Mouse (Mus musculus) liver, adult (tissue): Measurements from ENCODE around the gene Gpam.

Experiments
- GATA4 ChIP-seq: IDR thresholded peaks from 2 replicates; pipeline ENCODE4 v1.6.1; 2014; ENCODE audit warnings: mild to moderate bottlenecking, low read length; ENCODE audit not compliant: insufficient replicate concordance

Gpam gene

DNA sequence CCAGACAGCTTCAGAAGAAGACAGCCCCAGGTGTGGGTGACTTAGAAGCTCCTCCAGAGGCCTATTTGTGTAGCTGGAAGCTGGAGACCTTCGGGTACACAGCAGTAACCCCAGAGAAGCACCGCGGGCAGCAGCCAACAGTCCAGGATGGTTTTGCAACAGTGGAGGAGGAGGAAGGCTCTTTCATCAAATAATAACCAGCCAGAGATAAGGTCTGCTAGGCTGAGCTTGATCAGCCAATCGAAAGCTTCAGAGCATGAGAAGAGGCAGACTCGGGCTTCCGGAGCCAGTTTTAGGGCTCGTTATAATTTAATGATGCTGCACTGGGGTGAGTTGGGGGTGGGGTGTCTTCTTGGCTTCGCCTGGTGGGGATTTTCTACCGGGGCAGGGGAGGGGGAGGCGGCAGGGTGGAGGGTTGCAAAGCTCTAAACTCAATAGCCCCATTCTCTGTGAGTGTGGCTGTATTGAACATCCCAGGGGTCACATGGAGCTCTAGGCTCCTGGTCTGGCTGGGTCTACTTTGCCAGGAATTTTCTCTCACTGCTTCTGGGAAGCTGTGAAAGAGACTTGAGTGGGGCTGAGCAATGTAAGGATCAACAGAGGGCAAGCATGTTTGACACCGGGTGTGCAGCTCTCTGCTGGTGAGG is at the start of gene Gpam:
Gene Gpam, minus strand, starts transcription at position 167 of the 647 bp plus-strand sequence.
- TF ChIP-seq GATA4 = peak; percentile 95

- TF ChIP-seq GATA4 = no peak
These were observed 44.5 kb upstream of the Gpam start for GRCm38 (mm10) chr19:55171585-55171984.

GRCm38 (mm10) chr19:55170399-55170798 is 43.4 kb upstream of the Gpam start:
- TF ChIP-seq GATA4 = peak; percentile 75; the same call in 1 of the 2 replicates

DNA sequence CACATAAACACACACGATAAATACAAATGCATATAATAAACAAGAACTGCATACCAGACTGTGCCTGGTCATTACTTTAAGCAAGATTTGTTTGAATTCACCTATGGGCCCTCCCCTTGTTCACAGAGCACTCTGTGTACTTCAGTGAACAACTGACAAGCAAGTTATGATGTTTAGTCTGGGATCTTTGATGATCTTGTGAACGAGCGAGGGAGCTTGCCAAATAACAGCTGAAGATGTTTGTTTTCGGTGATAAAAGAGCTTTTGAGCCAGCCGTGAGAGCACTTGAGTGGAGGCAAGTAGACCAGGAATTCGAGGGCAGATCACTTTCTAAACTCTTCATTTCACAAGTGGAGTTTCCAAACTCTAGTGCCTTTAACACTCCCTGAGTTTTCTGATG is 41.3 kb upstream of the Gpam start:
- no peak for TF ChIP-seq GATA4

DNA sequence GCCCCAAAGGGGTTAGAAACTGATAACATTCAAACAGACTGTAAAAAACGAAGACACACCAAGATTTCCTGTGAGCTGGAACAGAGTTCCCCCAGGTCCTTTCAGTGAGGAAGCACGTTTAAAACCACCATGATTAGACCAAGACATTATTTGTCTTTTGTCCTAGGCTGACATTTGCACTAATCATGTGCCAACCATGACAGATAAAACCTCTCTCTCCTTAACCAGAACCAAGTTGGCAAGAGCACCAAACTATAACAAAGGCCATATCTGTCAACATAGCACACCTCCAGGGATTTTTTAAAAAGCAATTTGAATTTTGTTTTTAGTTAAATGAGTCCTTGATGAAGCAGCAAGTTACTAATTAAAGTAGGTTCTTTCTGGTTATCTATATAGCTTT is 40.7 kb upstream of the Gpam start:
- TF ChIP-seq GATA4 = no peak

DNA sequence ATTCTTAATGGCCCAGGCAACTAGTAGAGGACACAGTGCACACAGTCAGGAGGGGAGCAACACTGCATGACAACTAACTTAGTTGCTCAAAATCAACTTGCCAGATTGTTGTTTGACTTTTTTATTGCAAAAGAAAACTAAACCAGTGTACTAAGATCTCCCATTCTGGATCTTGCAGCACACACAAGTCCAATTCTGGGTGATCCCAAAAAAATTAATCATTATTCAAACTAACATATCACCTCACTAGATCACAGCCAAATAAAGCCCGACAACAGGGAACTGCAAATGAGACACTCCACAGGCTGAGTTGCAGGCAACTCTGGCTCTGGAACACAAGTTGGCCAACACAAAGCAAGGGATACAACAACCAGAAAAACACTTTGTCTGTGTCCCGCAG is 39.7 kb upstream of the Gpam start:
- TF ChIP-seq GATA4 = no peak; the same call in 1 of the 2 replicates

GRCm38 (mm10) chr19:55165954-55166353 is 38.9 kb upstream of the Gpam start:
- TF ChIP-seq GATA4 = no peak

DNA sequence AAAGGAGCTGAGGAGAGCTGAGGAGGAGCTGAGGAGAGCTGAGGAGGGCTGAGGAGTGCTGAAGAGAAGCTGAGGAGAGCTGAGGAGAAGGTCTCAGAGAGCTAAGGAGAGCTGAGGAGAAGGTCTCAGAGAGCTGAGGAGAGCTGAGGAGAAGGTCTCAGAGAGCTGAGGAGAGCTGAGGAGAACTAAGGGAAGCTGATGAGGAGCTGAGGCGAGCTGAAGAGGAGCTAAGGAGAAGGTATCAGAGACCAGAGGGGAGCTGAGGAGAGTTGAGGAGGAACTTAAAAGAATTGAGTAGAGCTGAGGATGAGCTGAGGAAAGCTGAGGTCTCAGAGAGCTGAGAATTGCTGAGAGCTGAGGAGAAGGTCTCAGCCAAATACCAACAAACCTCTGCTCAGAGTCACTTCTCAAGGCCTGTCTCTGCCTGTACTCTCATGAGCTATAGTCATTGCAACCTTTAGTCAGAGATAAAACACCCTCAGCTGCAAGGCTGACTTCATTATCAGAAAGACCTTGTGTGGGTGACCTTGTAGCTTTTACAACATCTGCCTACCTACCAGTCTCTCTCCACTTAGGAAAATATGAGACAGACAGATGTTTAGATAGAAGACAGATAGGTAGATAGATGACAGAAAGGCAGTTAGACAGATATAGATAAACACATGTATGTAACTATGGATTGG is 38.3 kb upstream of the Gpam start:
- TF ChIP-seq GATA4 = no peak

DNA sequence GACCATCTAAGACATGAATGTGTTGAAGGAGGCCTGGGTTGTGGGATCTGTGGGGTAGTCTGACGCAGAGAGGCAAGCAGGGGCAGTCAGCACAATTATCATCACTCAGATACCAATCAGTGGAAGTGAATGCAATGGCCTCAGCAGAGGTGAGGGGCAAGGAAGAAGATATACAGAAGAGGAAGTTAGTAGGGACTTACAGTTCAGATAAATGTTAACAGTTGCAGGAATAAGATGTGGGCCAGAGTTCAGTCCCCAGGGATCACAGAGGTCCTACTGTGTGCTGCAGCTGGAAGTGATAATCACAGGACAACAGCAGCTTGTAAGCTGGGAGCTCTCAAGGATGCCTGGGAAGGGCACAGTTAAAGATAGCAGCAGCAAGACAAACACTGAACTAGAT is 37.1 kb upstream of the Gpam start:
- TF ChIP-seq GATA4 = no peak

DNA sequence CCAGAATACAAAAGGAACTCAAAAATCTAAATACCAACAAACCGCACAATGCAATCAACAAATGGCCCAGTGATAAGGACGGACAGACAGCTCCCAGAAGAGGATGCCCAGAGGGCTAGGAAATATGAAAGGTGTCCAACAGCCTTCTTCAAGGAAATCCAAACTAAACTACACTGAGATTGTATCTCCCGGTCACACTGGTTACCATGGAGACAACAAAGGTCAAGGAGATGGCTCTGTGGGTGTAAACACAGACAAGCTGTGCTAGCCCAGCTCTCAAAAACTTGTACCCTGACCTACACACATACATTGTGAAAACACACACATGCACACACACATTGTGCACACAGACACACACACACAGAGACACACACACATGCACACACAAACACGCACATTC is 35.2 kb upstream of the Gpam start:
- no peak for TF ChIP-seq GATA4

GRCm38 (mm10) chr19:55159826-55160225 is 32.8 kb upstream of the Gpam start:
- no peak for TF ChIP-seq GATA4

DNA sequence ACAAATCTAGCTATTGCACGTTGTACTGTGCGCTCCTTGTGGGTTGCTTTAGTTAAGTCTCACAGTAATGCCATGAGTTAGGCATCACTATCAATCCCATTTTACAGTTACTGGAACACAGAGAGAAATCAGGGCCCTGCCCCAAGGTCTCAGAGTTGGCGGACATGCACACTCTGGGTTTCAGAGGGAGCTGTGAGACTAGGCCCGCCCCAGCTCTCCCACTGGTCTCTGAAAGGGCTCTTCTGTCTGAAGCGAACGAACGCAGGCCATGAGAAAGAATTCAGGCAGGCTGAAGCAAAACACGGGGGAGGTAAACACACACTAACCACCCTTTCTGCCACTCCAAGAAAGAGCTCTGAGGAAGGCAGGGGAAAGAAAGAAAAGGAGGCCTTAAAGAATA is 31.6 kb upstream of the Gpam start:
- TF ChIP-seq GATA4 = no peak

DNA sequence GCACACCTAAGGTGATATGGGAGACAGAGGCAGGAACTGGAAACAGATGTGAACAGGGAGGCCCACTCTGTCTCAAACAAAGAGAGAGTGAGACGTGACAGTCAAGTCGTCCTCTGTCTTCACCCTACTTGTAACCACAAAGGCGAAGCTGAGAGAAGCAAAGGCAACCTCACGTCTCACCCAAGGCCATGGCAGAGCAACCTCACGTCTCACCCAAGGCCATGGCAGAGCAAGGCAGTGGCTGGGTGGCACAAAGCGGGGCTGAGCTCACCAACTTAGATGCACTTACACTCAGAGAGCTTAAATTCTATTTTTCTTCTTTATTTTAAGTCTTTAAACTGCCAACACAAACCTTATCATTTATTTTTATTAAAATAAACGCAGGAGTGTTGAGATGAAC is 30.0 kb upstream of the Gpam start:
- no peak for TF ChIP-seq GATA4

- no peak for TF ChIP-seq GATA4
These were observed 25.9 kb upstream of the Gpam start for GRCm38 (mm10) chr19:55152983-55153382.

DNA sequence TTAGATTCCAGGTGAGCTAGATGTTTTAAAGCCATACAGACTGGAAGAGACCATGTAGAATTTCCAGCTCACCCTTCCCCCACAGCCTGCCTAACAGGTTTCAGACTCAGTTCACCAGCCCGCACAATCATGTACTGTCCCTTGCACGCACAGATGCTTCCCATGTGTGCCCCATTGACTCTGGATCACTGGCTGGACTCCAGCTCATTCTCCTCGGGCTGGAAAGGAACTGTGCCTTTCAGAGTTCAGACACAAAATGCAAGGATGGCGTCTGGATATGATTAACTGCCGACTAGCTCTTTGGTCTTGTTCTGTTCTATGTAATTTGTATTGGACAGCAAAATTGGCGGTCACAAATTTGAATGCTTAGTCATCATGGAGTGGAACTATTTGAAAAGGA is 22.6 kb upstream of the Gpam start:
- no peak for TF ChIP-seq GATA4

DNA sequence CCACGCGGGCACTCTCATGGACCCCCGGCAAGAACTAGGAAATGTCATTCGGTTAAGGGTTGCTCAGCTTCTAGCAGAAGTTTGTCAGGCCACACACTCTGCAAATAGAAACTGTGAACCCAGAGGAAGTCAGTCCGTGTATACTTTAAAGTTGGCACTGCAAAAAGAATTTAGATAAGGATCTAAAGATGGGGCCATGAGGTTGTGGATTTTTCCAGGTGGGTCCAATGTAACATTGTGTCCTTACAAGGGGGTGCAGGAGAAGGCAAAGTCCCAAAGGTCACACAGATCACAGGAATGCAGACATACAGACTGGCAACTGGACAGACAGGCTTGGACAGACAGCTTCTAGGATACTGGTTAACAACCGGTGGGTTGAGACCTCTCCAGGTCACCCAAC is 21.1 kb upstream of the Gpam start:
- TF ChIP-seq GATA4 = peak; percentile 97

- TF ChIP-seq GATA4 = no peak
These were observed 20.5 kb upstream of the Gpam start for GRCm38 (mm10) chr19:55147568-55147967.
